24 mouse cellular contexts compared by ENCODE assay signal in the genomic region with DNA sequence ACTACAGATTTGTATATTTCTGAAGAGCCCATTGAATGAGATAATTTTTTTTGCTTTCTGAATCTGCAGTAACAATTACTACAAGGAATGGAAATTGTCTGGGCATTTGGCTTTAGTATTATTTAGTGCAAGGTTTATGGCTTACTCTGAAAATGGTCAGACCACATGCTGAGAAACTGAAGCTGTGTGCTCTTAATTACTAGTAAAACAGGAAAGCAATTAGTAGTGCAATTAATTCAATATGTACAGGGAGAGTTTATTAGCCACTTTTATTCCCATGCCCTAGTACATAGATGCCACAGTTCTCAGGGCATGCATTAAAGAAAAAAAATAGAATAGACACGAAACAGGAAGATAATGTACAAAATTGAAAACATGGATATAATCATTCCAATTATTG. TPM values are rescaled to one million over a fixed set of nuclear protein-coding genes. Genes with fewer than 3 reads are reported as not detected.
DNase-seq lines count a peak whose midpoint lies in the region; ATAC-seq and TF ChIP-seq lines count a peak whose summit lies in the region.
"Had no signal": no experiment of that assay in that cellular context is flagged by ENCODE, and none has a peak within 500 bp of the region (broad histone marks: within the 10 kb centered on the region; RNA-seq: fewer than 3 reads in every experiment).

No protein-coding gene starts in this region.

- 38% methylated on average over 1 of the region's 1 CpGs for WGBS in forebrain, embryonic 14.5 days
- WGBS in forebrain, embryonic 16.5 days: 35% methylated on average over 1 of the region's 1 CpGs
- WGBS in hindbrain, postnatal 0 days: 70% methylated on average over 1 of the region's 1 CpGs
- 82% methylated on average over 1 of the region's 1 CpGs for WGBS in hindbrain, embryonic 11.5 days

- peaks cover 4% of the 10 kb centered on the region; the same call in 1 of the 2 replicates for H3K4me1 ChIP-seq in forebrain, embryonic 14.5 days (ENCODE audit: control insufficient read depth, insufficient read depth, low read length)
- peaks cover 5% of the 10 kb centered on the region; the same call in 1 of the 2 replicates for H3K4me1 ChIP-seq in forebrain, embryonic 16.5 days (replicated peaks; ENCODE audit: control insufficient read depth, insufficient read depth, low read length)
- H3K4me1 ChIP-seq in hindbrain, postnatal 0 days (ENCODE audit: insufficient read depth, low read length): no peaks in the 10 kb centered on the region
- no peaks in the 10 kb centered on the region for H3K4me1 ChIP-seq in hindbrain, embryonic 11.5 days (replicated peaks; ENCODE audit: control insufficient read depth, insufficient read depth, low read length)
- H3K4me1 ChIP-seq: embryonic facial prominence, embryonic 15.5 days had no signal

- H3K27me3 ChIP-seq in forebrain, embryonic 14.5 days (replicated peaks; ENCODE audit: control insufficient read depth, insufficient read depth, low read length): no peaks in the 10 kb centered on the region
- H3K27me3 ChIP-seq in forebrain, embryonic 16.5 days (replicated peaks; ENCODE audit: control insufficient read depth, insufficient read depth, low read length): no peaks in the 10 kb centered on the region
- no peaks in the 10 kb centered on the region for H3K27me3 ChIP-seq in hindbrain, postnatal 0 days (ENCODE audit: insufficient read depth, low read length)
- H3K27me3 ChIP-seq in hindbrain, embryonic 11.5 days (ENCODE audit: control insufficient read depth, insufficient read depth, low read length): no peaks in the 10 kb centered on the region
- H3K27me3 ChIP-seq: embryonic facial prominence, embryonic 13.5 days; embryonic facial prominence, embryonic 15.5 days; forebrain, embryonic 13.5 days had no signal

- no peak overlapping the region for H3K27ac ChIP-seq in forebrain, embryonic 14.5 days (ENCODE audit: low read depth, low read length)
- no peak overlapping the region for H3K27ac ChIP-seq in forebrain, embryonic 16.5 days (ENCODE audit: low read length)
- H3K27ac ChIP-seq in hindbrain, postnatal 0 days: no peak overlapping the region
- H3K27ac ChIP-seq in hindbrain, embryonic 11.5 days (ENCODE audit: low read depth, low read length): no peak overlapping the region
- H3K27ac ChIP-seq: embryonic facial prominence, embryonic 13.5 days; embryonic facial prominence, embryonic 15.5 days; forebrain, embryonic 10.5 days; forebrain, embryonic 13.5 days had no signal

- no peaks in the 10 kb centered on the region for H3K9me3 ChIP-seq in forebrain, embryonic 14.5 days (replicated peaks; ENCODE audit: control insufficient read depth, low read length)
- peaks cover 4% of the 10 kb centered on the region; the same call in 1 of the 2 replicates for H3K9me3 ChIP-seq in forebrain, embryonic 16.5 days (ENCODE audit: control insufficient read depth, low read length)
- 0 out of 2 replicates have a peak, but pooled peaks cover 2% of the 10 kb centered on the region for H3K9me3 ChIP-seq in hindbrain, postnatal 0 days (ENCODE audit: low read length)
- H3K9me3 ChIP-seq in hindbrain, embryonic 11.5 days (ENCODE audit: control insufficient read depth, low read length): no peaks in the 10 kb centered on the region; the same call in 1 of the 2 replicates
- H3K9me3 ChIP-seq: embryonic facial prominence, embryonic 13.5 days had no signal

- no peaks in the 10 kb centered on the region for H3K36me3 ChIP-seq in forebrain, embryonic 14.5 days (ENCODE audit: control insufficient read depth, insufficient read depth, low read length)
- H3K36me3 ChIP-seq in forebrain, embryonic 16.5 days (ENCODE audit: control insufficient read depth, insufficient read depth): no peaks in the 10 kb centered on the region
- no peaks in the 10 kb centered on the region for H3K36me3 ChIP-seq in hindbrain, postnatal 0 days (ENCODE audit: insufficient read depth, low read length)
- H3K36me3 ChIP-seq in hindbrain, embryonic 11.5 days (ENCODE audit: control insufficient read depth, insufficient read depth, low read length): no peaks in the 10 kb centered on the region
- H3K36me3 ChIP-seq: embryonic facial prominence, embryonic 13.5 days; embryonic facial prominence, embryonic 15.5 days; forebrain, embryonic 10.5 days had no signal

- TF ChIP-seq CTCF in hindbrain, postnatal 0 days (IDR thresholded peaks at IDR 0.05; ENCODE audit: low read depth): no peak

- ATAC-seq in forebrain, embryonic 14.5 days: no peak; the same call in 1 of the 2 replicates
- ATAC-seq in forebrain, embryonic 16.5 days: no peak
- ATAC-seq in hindbrain, postnatal 0 days: no peak
- ATAC-seq in hindbrain, embryonic 11.5 days (ENCODE audit: low FRiP score): no peak

- no peak overlapping the region for H3K9ac ChIP-seq in forebrain, embryonic 14.5 days (ENCODE audit: low read length)
- no peak overlapping the region for H3K9ac ChIP-seq in forebrain, embryonic 16.5 days (replicated peaks; ENCODE audit: low read depth, low read length)
- H3K9ac ChIP-seq in hindbrain, postnatal 0 days (replicated peaks; ENCODE audit: low read length): no peak overlapping the region
- no peak overlapping the region for H3K9ac ChIP-seq in hindbrain, embryonic 11.5 days (ENCODE audit: low read depth, low read length)
- H3K9ac ChIP-seq: embryonic facial prominence, embryonic 13.5 days; embryonic facial prominence, embryonic 15.5 days; forebrain, embryonic 13.5 days had no signal

- no peak overlapping the region for H3K4me3 ChIP-seq in forebrain, embryonic 14.5 days (ENCODE audit: low read depth, low read length)
- no peak overlapping the region for H3K4me3 ChIP-seq in forebrain, embryonic 16.5 days (replicated peaks; ENCODE audit: low read length)
- no peak overlapping the region for H3K4me3 ChIP-seq in hindbrain, postnatal 0 days (ENCODE audit: low read length)
- no peak overlapping the region for H3K4me3 ChIP-seq in hindbrain, embryonic 11.5 days (ENCODE audit: low read depth, low read length)
- H3K4me3 ChIP-seq: embryonic facial prominence, embryonic 13.5 days; embryonic facial prominence, embryonic 15.5 days; erythroblast, embryonic 14.5 days; forebrain, embryonic 10.5 days; forebrain, embryonic 13.5 days had no signal

- DNase-seq in forebrain, embryonic 14.5 days (ENCODE audit: low spot score): peak; percentile 40
- peak; percentile 13 for DNase-seq in hindbrain, postnatal 0 days (ENCODE audit: low spot score)
- no peak for DNase-seq in hindbrain, embryonic 11.5 days (ENCODE audit: low spot score)
- peak; percentile 52 for DNase-seq in retina, postnatal 1 day
- DNase-seq in retina, embryonic 14.5 days (ENCODE audit: low spot score): no peak
- peak; percentile 45 for DNase-seq in forelimb bud, embryonic 11.5 days (ENCODE audit: low read depth, low spot score)
- no peak for DNase-seq in cerebellum, postnatal 4 days (ENCODE audit: low spot score in 2 of 2)
- DNase-seq: adrenal gland, adult 2 months; adrenal gland, postnatal 10 days; adrenal gland, postnatal 25 days; cerebellum, adult 11-12 months; cerebellum, adult 2 months; cerebellum, adult 9-10 months; cerebellum, postnatal 10 days; cerebellum, postnatal 25 days; embryo, embryonic 11 days had no signal

- H3K4me2 ChIP-seq in forebrain, embryonic 14.5 days (ENCODE audit: low read length): no peak overlapping the region
- H3K4me2 ChIP-seq in forebrain, embryonic 16.5 days (ENCODE audit: low read length): no peak overlapping the region
- no peak overlapping the region for H3K4me2 ChIP-seq in hindbrain, postnatal 0 days (ENCODE audit: low read depth, low read length)
- no peak overlapping the region for H3K4me2 ChIP-seq in hindbrain, embryonic 11.5 days (replicated peaks; ENCODE audit: low read depth, low read length)
- H3K4me2 ChIP-seq: embryonic facial prominence, embryonic 13.5 days; embryonic facial prominence, embryonic 15.5 days had no signal

RNA-seq across cellular contexts. Expression of a gene that starts 10.2 kb away (rescaled TPM):
- 0.93 and 1.5 TPM in 2 replicates for polyA plus RNA-seq in forebrain, embryonic 14.5 days (2014; fragmentation: Nextera tagmentation; extraction: Ambion mirVana)
- polyA plus RNA-seq in forebrain, embryonic 16.5 days (2015; fragmentation: Nextera tagmentation; extraction: Ambion mirVana): 1.6 and 1.7 TPM in 2 replicates
- total RNA-seq in hindbrain, postnatal 0 days (2014; rRNA removed): 5.9 and 7.4 TPM in 2 replicates
- 2.4 and 2.8 TPM in 2 replicates for polyA plus RNA-seq in hindbrain, postnatal 0 days (2015; fragmentation: Nextera tagmentation; extraction: Ambion mirVana)
- 1.3 and 1.6 TPM in 2 replicates for polyA plus RNA-seq in hindbrain, embryonic 11.5 days (2014; fragmentation: Nextera tagmentation; extraction: Ambion mirVana)
- total RNA-seq: common myeloid progenitor, adult 5-6 weeks; MEL had no signal
- polyA plus RNA-seq: erythroblast, embryonic 14.5 days had no signal

Comparison
In these comparisons a context has a peak if more than half of its experiments do, and no peak if none do; other contexts are left out.
1. DNase-seq: peak in forebrain, embryonic 14.5 days (single experiment), hindbrain, postnatal 0 days (single experiment), retina, postnatal 1 day (single experiment) and forelimb bud, embryonic 11.5 days (single experiment); none in hindbrain, embryonic 11.5 days (single experiment), retina, embryonic 14.5 days (single experiment) and cerebellum, postnatal 4 days (0 of 2).